Mouse (Mus musculus) right cerebral cortex, adult 18-20 months (tissue): ENCODE measurements around the gene Atg10.

ENCODE experiments used
- DNase-seq: peaks from one replicate; pipeline ENCODE4 v3.0.0; 2022; ENCODE audit warnings: mixed read lengths

The Atg10 gene

DNA sequence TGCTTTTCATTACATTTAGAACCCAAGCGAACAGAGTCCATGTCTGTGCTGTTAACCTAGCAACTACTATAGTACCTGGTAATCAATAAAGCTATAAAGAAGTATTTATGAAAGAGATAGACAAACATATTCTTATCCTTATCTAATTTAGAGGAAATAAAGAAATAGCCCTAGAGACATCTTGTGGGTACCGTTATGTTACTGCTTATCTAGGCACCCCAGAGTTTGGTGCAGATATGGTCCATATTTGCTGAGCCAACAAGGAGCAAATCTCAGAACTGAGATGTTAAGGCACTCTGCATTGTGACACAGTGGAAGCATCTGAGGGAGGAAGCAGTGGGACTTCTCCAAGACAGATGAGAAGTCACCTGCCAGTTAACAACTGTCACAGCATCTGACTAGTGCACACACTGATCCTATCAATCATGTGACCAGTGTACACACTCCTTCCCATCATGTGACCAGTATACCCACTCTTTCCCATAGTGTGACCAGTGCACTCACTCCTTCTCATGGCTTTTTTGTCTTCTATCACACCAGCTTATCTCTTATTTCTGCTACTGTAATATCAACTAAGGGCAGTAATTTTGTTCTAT lies 228.6 kb downstream of the Atg10 start:
- DNase-seq, result no peak

DNA sequence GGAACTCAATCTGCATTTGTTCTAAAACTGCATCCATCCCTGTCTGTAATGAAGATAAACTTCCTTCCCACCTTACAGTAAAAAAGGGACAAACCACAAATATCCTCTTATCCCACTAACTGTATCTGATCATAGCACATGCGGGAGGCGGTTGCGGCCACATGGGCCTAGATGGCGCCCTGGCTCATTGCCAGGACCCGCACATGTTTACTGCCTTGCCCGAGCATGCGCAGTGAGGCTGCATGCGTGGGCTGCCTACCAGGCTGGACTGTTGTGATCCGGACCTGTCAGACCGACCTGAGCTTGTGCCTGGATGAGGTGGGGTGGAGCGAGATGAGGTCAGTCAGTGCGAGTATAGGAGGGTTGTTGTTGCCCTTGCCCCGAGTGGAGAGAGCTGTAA lies 230.2 kb downstream of the Atg10 start:
- DNase-seq, result peak; percentile 38

DNA sequence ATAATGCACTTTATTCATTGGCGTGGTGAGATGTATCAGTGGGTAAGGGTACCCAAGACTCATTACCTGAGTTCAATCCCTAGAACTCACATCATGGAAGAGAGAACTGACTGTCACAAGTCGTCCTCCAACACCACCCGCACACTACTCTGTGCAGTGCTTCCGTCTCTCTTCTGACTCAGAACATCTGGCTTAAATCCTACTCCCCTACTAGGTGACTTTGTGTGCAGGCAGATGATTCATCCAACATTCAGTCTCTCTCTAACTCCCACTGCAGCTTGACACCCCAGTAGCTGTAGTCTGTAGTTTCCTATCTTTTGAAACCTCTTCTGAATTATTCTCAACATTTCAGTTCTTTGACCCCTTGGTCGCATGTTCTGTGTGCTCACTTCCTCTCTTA lies 230.8 kb downstream of the Atg10 start:
- DNase-seq, result peak; percentile 70

DNA sequence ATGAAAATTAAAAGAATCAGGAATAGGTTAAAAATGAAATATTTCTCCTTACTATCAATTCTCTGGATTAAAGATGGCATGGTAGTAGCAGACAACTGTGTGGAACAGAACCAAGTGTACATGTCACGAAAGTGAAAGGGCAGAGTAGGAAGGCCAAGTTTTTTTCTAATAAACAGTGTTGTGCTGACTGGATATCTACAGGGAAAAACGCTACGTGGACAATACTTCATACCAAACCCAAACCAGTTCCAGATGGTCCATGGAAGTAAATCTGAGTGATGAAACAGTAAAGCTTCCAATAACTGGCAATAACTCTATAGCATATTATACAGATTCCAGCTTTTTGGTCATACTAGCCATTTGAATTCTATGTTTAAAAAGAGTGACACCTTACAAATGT lies 235.5 kb downstream of the Atg10 start:
- DNase-seq, result no peak

DNA sequence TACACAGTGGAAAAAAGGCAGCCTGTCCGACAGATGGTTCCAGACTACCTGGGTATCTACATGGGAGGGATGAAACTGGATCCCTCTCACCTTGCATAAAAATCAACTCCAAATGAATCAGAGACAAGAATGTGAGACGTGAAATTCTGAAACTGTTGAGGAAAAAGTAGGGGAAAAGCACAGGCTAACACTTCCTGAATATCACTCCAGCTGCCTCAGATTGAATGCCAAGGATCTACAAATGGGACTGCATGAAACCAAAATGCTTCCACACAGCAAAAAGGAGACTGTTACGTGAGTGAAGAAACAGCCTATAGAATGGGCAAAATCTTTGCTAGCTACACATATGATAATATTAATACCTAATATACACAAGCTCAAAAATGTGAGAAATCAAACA lies 238.4 kb downstream of the Atg10 start:
- DNase-seq, result peak; percentile 17

DNA sequence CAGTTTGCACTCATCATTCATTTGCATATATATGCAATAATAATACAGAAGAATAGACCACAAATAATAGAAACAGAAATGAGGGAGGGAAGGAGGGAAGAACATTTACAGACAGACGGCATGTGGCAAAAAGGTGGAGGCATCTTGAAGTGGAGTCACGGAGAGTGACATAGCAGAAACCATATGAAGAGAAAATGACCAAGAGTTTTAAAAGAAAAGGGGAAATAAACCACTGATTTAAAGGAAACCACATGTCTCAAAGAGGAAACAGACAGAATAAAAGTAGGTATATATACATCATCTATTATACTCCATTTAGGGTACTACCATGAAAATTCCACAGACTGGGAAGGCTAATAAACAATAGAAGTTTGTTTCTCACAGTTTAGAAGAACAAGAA lies 239.7 kb downstream of the Atg10 start:
- DNase-seq, result no peak

DNA sequence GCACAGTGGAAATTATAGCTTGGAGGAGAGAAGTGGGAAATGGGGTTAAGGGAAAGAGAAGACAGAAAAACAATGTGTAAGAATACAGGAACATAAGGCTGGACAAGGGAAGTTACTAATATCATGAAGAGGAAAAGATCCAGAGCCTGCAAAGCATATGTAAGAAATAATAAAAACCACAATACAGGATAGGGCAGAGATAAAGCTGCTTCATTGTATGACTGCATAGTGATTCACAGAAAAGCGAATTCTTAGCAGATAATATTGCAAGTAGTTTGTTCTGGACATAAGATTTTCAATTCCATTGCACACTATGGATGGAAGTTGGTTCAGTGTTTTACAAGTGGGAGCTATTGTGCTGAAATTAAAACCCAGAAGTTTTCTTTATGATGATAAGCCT lies 242.0 kb downstream of the Atg10 start:
- DNase-seq, result no peak

DNA sequence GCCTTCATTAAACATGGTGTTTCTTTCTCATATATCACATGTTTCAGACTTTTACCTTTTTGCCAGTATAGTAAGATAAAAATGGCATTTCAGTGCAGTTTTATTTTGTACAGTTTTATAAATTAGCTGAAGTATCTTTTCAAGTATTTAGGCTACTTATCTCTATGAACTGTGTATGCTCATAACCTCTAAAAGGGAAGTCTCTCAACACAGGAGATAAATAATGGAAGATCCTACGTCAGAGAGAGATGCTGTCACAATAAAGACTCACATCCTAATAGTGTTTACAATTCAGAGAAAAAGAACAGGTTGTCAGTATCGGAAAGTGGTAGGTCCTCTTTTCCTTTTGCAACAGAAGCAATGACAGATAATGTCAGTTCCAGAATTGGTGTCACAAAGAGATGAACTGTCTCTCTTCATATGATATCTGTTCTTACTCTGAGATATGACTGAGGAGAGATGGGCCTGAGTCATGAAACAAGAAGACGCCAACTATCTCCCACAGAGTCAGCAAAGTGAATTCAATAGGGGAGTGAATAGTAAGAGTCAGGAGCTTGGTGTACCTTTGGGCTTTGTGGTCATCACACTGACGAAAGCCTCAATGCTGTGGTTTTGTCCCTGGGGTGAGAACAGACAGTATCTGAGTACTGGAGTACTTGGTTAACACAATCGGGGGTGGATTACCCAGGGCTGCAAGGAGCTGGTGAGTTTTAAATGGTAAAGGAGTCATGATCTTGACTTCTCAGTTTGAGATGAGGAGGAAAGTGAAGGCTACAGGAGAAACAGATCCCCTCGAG lies 242.7 kb downstream of the Atg10 start:
- no peak for DNase-seq

DNA sequence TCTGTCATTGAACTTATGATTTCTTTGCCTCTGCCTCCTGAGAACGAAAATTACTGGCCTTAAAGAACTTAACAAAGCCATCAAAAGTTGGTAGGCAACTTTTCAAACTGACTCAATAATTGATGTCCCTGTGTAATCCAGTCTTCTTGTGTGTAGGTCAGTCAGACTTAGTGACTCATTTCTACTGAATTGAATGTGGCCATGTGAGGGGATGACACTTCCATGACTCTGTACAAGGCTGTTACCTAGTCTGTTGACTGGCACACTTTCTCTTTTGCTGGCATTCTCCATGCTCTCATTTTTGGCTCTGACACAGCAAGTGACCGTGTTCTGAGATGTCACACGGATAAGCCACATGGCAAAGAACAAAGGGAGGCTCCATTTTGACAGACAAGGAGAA lies 246.7 kb downstream of the Atg10 start:
- no peak for DNase-seq

DNA sequence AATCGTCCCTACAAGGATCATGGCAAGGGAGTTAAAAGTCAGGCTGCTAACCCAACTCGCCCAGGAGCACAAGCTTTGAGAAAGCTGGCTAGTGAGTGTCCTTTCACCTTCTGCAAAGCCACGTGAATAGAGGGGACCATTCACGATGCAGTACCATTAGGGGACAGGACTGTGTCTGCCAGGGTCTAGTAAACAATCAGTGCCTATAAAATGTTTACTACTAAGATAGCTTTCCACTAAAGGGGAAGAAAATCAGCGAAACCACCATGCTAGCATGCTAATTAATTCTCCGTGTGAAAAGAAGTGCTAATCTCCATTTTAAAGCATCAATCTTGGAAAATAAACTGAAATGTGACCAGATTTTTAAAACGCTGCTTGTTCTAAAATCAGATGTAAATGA lies 250.4 kb downstream of the Atg10 start:
- no peak for DNase-seq

DNA sequence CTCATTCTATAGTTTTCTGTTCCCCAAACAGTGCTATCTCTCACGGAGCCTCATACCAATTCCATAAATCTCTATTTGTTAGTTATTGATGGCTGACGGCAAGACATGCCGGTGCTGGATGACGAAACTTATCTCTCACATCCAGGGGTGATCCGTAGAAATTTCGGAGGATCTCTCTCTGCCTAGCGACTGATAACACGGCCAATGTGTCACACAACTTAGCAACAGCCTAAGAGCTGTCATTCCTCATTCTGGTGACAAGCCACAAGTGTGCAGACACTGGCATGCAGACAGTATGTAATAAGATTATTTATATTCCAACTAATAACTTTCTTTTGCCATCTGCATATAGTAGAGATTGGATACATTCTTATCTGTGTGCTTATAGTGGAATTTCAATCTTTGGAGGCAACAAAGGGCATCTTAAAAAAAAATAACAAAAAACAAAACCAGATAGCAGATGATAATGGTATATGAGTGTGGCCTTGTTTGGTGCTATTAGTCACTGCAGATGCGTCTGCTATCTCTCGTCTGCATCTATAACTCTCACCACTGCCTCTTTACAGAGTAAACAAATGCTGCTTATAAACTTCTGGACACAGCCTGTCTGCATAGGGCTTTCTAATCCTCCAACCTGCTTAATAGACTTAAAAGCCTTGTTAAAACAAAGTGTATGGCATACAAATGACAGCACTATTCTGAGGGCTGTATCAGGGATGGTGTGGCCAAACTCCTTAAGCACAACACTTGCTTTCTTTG lies 253.3 kb downstream of the Atg10 start:
- DNase-seq, result no peak

DNA sequence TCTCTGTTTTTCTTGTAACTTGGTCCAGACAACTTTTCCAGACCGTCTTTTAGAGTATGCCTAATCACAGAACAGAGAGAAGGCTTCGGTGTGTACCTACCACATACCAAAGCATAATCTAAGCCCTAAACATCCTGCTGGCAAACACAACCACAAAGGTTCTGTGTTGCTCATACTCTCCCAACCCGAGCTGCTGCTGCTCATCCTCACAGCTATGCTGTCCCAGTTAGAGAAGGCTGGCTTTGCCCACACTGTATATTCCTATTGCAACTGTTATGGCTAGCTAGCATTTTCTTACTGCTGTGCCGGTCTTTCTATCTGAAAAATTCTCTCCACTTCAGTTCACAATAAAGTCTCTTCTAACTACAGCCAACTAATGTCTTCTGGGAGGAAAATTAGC lies 254.8 kb downstream of the Atg10 start:
- no peak for DNase-seq

DNA sequence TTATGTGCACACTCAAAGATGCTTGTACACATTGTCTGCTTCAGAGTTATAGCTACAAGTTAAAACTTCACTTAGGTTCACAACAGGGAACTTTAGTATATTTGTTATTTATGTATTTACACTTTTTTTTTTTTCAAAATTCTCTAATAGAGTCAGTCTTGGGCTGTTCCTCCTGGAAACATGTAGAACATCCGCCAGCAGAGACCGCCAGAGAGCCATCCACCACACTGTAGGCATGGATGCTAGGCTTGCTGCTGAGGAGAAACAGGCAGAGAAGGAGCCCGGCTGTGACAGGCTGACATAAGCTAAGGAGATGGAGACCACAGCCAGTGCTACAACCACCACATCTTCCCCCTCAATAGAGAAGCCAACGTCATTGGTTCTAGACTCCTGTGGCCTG lies 256.3 kb downstream of the Atg10 start:
- DNase-seq, result peak; percentile 89

DNA sequence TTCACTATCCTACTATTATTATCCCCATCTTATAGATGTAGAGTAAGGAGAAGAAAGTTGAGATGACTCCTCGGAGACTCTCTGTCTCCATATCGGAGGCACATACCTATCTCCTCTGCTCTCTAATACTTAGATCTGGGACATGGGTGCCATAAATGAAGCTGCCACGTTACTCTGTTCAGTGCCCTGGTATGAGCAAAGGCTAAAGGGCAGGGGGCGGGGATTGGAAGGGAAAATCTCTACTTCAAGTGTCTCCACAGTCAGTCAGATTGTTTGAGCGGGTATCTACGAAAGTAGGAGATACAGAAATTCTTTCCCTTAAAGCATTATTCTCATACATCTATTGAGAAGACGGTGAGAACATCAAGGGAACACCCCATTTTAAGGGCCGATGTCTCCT lies 257.8 kb downstream of the Atg10 start:
- no peak for DNase-seq

DNA sequence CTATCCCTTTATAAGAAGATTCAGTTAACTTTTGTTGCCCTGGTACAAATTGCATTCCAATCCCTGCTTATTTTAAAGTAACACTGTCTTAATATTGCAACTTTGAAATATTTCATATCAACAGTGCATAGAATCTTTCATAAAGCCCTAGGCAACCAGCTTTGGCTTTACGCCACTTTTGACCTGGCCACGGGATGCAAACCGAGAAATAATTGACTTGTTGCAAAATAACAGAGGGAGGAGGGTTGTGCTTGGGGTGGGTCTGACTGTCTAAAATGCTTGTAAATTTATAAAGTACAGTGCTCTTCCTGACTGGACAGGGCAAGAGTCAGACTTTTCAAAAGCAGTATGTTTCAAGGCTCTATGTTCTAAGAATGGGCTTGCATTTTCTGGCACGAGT lies 259.3 kb downstream of the Atg10 start:
- no peak for DNase-seq

DNA sequence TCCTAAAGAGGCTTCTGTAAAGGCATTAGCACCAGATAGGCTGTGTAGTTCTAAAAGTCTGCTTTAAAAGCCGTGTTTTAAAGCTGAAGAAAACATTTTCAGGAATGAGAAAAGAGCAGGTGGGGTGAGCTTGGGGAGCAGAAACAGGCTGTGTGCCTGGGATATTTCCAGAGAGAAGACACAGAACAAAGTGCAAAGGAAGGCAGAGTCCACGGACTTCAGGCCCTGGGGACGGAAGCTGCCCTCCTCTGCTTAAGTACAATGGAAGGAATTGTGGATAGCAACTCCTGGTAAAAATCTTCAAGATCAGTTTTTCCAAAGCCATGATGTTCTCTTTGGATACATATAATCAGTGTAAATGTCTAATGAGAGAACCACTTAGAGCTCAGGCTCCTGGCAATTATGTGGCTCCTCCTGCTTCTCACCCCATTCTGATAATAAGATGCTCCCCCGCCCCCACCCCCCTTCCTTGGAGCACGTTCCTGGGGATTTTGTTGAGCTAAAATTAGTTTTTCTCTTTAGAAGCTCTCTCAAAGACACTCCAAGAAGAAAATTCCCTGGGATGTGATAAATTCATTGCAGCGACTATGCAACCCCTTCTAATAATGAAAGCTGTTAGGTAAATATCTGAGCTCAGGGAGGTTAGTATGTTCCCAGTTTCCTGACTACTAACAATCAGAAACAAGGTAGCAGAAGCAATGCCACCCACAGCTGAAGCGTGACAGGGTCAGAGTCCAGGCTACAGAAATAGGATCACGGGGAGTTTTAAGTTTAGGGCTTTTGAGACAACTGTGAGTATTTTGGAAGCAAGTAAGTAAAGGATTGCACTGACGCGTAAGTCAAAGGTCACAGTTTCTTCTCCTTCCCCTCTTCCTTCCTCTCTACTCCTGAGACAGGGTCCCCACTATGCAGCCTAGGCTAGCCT lies 260.7 kb downstream of the Atg10 start:
- DNase-seq, result no peak

DNA sequence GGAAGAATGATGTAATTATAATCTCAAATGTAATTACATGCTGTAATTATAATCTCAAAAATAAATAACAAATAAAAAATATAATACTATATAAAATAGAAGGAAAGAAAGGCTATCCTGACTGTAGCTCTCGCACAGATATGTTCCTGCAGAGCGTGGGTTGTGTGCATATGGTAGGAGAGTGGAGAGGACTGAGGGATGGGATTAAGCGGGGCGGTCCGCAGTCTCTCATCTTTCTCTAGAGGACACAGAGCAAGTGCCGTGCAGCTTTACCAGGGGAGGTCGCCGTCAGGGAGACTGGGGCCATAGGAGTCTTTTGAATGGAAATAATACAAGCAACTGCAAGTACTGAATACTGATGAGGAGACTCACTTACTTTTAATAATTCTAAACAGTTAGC lies 263.2 kb downstream of the Atg10 start:
- DNase-seq, result no peak

DNA sequence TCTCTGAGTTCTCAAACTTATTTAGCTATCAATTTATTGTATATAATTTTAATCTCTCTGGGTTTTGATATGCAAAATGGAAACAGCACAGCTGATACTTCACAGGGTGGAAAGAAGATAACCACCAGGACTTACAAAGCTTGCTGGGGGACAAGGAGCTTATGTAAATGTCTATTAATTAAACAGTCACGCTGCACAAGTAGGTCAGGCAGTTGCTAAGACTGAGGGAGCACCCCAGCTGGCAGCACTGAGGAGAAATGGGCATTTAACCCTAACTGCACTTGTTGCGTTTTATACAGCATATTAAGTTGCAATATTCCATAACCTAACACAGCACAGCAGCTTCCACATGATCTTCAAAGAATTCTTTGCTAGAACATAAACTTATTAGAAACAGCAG lies 264.9 kb downstream of the Atg10 start:
- no peak for DNase-seq

DNA sequence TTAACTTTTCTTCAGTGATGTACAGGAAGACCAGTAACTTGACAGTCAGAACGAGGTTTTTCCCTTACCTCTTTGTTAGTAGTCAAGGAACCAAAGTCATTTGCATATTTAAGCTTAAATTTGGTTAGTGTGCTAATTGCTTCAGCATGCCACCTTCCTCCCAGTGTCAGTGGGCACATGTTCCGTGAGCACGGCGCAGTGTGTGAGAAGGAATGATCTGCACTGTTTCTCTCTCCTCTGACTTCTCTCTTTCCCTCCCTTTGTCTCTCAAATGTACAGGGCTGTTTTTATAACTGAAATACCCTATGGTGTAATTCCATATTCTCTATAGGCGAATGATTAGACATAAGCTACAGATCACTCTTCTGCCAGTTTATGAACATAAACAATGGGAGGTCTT lies 284.2 kb downstream of the Atg10 start:
- DNase-seq, result no peak

DNA sequence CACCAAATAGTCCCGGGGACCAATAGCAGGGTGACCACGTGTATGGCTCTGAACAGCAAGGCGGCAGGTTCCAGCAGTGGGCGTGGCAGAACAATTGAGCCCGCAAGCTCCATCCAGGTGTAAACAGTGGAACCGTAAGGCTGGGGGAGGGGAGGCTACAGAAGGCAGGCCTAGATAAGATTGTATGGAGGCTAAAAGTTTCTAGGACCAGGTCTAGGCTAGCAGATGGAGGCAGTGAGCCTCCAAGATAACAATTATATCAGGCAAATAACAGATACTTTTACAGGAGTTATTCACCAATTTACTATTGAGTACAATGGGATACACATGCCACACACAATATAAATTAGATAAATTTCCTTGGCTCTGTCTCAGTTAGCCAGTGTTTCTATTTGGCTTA lies 284.6 kb downstream of the Atg10 start:
- DNase-seq, result no peak

DNA sequence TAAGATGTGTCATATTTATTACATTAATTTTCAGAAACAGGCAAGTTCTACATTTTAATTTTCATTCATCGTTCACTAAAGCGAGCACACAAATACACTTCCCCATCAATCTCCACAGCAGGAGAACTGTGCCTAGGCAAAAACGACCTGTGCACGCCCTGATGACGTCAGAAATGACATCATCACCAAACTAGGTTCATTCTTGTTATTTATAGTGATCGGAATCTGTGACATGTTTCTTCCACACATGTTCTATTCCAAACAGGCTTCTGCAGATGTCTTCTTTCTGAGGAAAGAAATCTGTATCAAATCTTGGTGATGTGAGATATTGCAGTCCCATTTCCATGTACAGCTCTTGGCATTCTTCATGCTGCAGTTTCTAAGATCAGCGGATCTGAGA lies 287.9 kb downstream of the Atg10 start:
- DNase-seq, result no peak

DNA sequence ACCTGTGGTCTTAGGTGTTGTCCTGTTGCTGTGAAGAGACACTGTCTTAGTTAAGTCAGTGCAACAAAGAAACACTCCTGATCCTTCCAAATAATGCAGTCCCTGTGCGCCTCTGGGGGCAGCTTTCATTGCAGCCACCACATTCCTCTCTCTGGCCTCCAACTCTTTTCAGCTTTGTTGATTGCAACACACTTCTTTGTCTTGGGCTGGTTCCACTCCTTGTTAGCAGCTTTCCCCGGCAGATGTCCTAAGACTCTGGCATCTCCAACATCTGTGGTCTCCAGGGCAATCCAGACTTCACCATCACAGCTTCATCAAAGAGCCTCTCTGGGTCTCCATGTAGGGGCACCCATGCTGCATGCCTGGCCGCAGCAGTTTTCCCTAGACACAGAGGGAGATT lies 290.5 kb downstream of the Atg10 start:
- DNase-seq, result no peak

DNA sequence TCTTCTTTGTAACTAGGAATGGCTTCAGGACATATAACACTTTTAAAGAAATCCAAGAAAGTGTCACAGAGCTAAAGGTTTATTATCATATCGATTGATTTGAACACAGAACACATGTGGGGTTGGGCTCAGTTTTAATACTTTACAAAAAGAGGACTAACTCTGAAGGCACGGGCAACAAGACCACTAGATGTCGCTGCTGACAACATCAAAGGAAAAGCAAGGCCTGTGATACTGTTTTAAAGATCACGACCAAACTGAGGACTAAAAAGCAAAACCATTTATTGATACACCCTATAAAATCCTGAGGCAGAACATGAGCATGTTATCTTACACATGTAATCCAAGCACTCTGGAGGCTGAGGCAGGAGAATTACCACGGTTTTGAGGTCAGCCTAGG lies 293.9 kb downstream of the Atg10 start:
- peak; percentile 80 for DNase-seq
